Mouse (Mus musculus): ENCODE results near the gene Scn11a.

Scn11a gene

DNA sequence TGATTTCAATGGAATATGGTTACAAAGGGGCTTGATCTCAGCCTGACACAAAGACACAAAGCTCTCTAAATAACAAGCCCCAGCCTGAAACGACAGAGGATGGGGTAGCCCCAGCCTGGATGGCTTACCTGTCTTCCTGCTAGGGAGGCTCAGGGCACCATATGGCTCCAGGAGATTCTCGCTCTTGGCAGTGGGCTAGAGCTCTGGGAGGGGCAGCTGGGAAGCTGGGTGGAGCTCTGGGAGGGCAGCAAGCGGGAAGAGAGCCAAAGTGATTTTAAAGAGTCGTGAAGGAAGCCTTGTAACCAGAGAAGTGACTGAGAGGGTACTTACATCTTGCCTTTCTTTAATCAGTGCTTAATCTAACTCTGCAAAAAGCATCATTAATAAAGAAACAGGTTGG is at the start of gene Scn11a:
TSS of gene Scn11a (minus strand) at position 160 of the 400 bp plus-strand sequence.
- no peak for DNase-seq

DNA sequence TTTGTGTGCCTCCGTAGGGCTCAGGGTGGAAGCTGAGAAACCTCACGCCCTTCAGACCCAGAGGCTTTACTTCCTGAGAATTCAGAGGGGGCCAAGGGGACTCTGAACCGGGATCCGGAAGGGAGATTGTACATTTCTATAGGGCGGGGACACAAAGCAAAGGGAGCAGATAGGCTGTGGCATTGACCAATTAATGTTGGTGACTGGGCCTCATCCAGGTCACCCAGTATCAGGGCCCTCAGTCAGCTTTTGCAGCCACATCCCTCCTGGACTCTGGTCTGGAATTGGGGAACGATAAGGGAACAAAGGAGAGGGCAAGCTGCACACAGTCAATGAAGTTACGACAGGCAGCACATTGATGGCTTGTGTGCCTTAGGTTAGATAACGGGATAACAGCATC is 28.9 kb upstream of the Scn11a start:
- no peak for DNase-seq

DNA sequence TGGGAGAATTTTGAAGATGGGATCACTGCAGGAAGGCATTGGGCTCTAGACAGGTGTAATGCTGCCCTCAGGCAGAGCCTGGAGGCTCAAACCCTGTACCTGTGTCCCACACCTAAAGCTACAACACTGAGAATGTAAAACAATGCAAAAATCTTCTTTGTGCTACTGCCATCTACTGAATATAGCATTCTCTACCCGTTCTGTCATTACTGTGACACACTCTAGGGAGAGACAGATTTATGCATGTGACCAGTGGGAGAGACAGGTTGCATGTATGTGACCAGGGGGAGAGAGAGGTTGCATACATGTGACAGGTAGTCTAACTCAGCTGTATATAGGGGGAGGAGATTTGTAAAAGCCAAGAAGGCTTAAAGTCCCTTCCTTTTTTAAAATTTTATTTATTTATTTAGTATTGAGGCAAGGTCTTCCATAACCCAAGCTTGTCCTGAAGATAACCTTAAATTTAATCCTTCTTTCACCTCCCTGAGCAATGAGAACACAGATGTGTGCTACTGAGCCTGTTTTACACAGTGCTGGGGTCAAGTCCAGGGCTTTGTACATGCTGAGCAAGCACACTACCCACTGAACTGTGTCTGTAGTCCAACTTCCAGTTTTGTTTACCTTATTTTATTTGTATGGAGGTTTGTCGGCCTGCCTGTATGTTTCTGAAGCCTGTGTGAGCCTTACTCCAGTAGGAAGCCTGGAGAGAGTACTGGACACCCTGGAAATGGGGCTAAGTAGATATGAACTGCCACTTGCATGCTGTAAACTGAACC is 28.0 kb upstream of the Scn11a start:
- DNase-seq: no peak

- no peak for DNase-seq
Observed at GRCm38 (mm10) chr9:119852347-119853030, 27.2 kb upstream of the Scn11a start.

- DNase-seq: no peak
Observed at GRCm38 (mm10) chr9:119849214-119849613, 24.0 kb upstream of the Scn11a start.

DNA sequence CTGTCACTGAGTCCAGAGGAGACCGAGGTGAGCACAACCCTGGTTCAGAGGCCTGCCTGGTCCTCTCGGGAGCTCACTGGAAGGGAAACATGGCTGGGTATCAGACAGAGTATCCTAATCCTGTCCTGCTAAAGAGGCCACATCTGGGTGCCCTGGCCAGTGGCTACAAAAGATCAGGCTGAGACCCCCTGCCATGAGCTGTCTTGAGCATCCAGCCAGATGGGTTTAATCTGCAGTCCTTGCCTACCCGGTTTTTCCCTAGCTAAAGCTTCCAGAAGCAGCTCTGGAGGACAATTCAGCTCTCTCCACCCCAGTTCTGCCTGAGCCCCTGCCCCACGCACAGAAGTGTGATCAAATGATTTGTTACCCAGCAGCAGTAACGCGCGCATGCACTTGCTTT is 23.4 kb upstream of the Scn11a start:
- no peak for DNase-seq

DNA sequence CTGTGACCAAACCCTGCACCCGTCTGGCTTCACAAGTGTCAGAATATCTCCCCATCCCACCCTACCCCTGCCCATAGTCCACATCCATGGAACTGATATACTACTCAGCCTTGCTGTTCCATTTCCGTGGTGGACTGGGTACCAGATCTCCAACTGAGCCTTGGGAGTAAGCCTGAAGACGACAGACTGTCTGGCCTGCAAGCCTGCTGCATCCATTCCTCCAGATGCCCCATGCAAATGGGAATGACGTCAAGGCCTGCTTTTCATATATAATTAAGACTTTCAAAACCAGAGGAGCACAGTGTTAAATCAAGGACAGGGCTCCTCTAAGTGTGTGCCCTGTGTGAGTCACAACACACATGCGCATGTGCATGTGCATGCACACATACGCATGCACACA is 21.9 kb upstream of the Scn11a start:
- DNase-seq: no peak

DNA sequence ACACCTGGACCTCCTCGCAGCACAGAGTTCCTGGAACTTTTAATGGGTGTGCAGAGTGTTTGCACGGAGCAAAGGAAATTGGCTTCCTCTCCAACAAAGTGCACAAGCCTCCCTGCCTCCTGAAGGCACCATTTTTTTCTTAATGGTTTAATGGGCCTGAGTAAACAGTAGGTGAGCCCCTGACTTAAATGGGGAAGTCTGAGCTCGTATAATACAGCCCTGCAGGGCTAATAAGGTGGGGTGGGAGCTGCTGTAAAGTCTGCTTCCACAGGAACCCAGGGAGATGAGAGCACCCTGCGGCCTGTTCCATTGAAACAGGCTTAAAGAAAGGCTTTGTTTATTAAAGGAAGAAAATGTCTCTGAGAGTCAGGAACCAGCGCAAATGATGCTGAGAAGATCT is 19.5 kb upstream of the Scn11a start:
- DNase-seq: no peak

- DNase-seq: no peak
Observed at GRCm38 (mm10) chr9:119843549-119843948, 18.3 kb upstream of the Scn11a start.

- DNase-seq: no peak
Observed at GRCm38 (mm10) chr9:119842541-119843169, 17.4 kb upstream of the Scn11a start.

GRCm38 (mm10) chr9:119842091-119842490 is 16.8 kb upstream of the Scn11a start:
- DNase-seq: no peak

DNA sequence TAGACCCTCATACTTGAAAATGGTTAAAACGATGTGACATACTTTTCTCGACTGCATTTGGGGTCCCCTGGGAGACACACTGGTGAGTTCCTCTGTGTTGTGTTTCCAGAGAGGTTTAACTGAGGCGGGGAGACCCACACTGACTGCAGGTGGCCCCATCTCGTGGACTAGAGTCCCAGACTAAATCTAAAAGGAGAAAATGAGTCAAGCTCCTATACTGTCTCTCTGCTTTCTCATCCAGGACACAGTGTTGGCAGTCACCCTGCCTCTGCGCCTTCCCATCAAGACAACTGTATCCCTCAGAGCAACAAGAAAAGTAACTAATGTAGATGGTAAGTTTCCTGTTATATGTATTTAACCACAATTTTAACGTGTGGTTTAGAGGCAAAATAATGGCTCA is 15.9 kb upstream of the Scn11a start:
- no peak for DNase-seq

GRCm38 (mm10) chr9:119835581-119836125 is 10.4 kb upstream of the Scn11a start:
- no peak for DNase-seq

- no peak for DNase-seq
Observed at GRCm38 (mm10) chr9:119831001-119831400, 5.7 kb upstream of the Scn11a start.

- DNase-seq: no peak
Observed at GRCm38 (mm10) chr9:119823722-119824121, 1.5 kb downstream of the Scn11a start.

GRCm38 (mm10) chr9:119813631-119814030 is 11.6 kb downstream of the Scn11a start:
- DNase-seq: no peak

DNA sequence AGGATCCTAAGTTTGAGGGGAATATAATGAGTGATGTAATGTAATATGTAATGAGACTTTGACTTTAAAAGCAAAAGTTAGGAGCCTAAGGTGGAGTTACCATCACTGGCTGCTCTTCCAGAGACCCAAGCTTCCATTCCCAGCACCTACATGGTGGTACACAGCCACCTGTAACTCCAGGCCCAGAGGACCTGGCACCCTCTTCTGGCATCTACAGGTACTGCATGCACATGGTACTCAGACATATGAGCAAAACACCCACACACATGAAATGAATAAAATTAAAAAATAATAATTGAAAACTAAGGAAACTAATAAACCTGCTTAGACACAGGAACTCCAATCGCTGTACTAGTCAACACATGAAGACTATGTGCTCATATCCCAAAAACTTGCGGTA is 18.8 kb downstream of the Scn11a start:
- no peak for DNase-seq

- no peak for DNase-seq
Observed at GRCm38 (mm10) chr9:119804501-119804847, 20.8 kb downstream of the Scn11a start.

GRCm38 (mm10) chr9:119803845-119804500 is 21.3 kb downstream of the Scn11a start:
- no peak for DNase-seq

GRCm38 (mm10) chr9:119803169-119803827 is 22.0 kb downstream of the Scn11a start:
- no peak for DNase-seq

- no peak for DNase-seq
Observed at GRCm38 (mm10) chr9:119801460-119801859, 23.8 kb downstream of the Scn11a start.

- no peak for DNase-seq
Observed at GRCm38 (mm10) chr9:119796791-119797190, 28.5 kb downstream of the Scn11a start.

Measured in lung, adult 18-20 months (tissue).